Mouse (Mus musculus): Measurements from ENCODE around the gene Scaf4. TPM values are rescaled to one million over a fixed set of nuclear protein-coding genes. Genes with fewer than 3 reads are reported as not detected.
"Not testable (repeated sequence)": the region's sequence is repeated elsewhere in the genome, so short reads cannot be mapped to it uniquely, and the experiment has no call there.

Gene Scaf4
- total RNA-seq, 2 experiments from 2014 or later, result 15.0 to 17.4 TPM

DNA sequence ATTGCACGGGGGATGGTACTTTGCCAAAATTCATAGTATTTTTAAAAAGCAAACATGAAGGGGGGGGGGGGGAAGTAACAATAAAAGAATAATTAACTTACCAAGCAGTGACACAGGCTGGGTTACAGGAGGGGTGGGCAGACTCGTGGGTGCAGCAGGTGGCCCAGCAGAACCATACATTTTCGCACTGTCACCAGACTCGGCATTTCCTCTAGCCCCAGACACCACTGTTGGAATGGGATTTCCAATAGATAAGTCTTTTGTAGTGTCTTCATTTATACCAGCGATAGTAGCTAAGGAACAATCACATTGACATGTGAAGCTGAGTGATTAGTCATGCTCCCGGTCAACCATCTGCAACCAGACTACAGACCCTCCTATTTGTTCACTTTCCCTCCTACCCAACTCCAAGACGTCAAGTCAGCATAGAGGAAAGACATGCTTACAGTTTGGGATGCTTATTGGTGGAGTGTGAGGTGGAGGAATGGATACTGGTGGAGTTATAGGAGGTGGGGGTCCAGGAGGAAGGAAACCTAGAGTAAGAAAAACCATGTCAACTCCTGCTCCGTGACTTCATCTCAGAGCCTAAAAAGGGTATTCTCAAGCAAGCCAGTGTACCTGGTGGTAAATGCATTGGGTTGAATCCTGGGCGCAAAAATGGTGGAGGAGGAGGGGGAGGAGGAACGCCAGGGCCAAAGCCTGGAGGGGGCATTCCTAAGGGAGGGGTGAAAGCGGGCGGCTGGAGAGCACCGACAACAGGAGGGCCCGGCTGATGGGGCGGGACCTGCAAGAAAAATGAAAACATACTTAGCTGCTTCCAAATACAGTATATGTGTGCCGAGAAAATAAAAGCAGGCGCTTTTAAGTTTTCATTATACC lies 41.6 kb downstream of the Scaf4 start:
- DNase-seq, result no peak
- intact Hi-C loops (cut with DNase I), result no loop called here

- intact Hi-C loops (cut with DNase I), result no loop called here
- DNase-seq, result no peak
Measured at GRCm38 (mm10) chr16:90241875-90242274, 42.4 kb downstream of the Scaf4 start.

DNA sequence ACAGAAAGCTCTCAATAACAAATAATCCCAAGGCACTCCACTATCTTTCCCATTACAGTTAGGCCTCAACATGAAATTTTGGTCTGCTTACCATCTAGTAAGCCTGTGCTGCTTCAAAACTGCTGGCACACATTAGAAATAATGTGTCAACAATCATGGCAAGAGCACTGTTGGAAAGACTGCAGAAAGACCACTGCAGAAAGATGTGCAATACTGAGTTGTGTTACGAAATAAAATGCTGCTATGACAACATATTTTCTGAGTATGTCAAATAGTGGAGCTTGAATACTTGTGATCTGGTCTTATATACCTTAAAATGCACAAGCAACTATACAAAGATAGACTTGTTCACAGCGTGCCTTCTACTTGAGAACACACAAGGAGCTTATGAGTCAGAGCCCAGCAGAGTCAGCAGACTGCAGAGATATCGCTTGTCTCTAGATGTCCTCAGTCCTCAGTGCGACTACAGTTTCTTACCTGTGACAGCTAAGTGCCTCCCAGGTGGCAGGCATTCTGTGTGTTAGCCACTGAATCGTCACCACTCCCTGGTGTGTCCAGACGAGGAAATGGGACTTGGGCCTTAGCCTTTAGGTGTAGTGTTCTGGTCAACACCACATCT lies 45.1 kb downstream of the Scaf4 start:
- no peak for DNase-seq
- intact Hi-C loops (cut with DNase I), result no loop called here

GRCm38 (mm10) chr16:90235188-90235587 lies 49.1 kb downstream of the Scaf4 start:
- no peak for DNase-seq
- intact Hi-C loops (cut with DNase I), result no loop called here

GRCm38 (mm10) chr16:90234617-90235016 lies 49.7 kb downstream of the Scaf4 start:
- no peak for DNase-seq
- intact Hi-C loops (cut with DNase I), result no loop called here

GRCm38 (mm10) chr16:90233702-90234101 lies 50.6 kb downstream of the Scaf4 start:
- no peak for DNase-seq
- intact Hi-C loops (cut with DNase I), result no loop called here

- no peak for DNase-seq
- intact Hi-C loops (cut with DNase I), result no loop called here
Measured at GRCm38 (mm10) chr16:90231302-90231701, 53.0 kb downstream of the Scaf4 start.

DNA sequence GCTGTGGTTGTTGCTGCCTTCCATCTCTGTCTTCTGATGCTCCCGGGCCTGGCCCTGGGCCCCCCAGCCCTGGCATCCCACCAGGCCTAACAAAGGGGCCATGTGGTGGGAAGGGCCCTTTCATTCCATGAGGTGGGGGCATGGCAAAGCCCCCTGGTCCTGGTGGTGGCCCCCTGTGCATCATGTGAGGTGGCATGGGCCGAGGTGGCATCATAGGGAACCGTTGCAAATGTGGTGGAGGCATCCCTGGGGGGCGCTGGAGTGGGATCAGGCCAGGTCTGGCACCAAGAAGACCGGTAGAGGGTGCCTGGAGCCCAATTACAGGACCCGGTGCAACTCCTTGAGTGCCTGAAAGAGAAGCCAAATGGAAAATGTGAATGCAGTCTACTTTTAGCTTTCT lies 54.4 kb downstream of the Scaf4 start:
- intact Hi-C loops (cut with DNase I), result loop anchor here (10.0 kb wide), 1 partner anchor 45 kb away; no protein-coding TSS in a partner anchor

DNA sequence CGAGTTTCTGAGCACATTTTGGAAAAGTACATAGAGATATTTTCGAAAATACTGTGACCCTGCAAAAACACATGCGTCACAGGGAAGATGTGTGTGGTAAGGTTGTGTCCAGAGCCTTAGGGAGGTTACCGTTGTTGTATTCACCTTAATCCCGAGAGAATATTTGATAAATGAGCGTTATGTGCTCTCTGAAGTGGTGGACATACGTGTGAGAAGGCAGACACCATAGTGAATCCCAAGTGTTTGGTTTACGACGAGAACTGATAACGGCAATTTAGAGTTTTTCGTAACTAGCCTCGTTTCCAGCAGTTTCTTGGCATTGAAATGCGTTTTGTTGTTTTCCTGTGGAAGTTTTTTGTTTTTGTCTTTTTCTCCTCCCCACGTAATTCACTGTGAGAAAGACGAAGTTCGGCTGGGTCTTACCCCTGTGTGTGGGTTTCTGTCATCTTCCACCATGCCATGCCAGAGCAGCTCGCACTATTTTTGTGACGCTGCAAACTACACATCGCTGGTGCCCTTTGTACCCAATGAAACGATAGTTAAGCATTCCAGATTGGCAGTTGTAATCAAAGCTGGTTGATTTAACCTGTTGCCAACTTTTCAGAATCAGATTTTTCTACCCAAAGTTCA lies 62.7 kb downstream of the Scaf4 start:
- intact Hi-C loops (cut with DNase I), result loop anchor here (10.0 kb wide), 1 partner anchor 53 kb away; no protein-coding TSS in a partner anchor
- DNase-seq, result no peak

More for the DNA sequence above, 54.4 kb downstream of the Scaf4 start:
- no peak for DNase-seq

DNA sequence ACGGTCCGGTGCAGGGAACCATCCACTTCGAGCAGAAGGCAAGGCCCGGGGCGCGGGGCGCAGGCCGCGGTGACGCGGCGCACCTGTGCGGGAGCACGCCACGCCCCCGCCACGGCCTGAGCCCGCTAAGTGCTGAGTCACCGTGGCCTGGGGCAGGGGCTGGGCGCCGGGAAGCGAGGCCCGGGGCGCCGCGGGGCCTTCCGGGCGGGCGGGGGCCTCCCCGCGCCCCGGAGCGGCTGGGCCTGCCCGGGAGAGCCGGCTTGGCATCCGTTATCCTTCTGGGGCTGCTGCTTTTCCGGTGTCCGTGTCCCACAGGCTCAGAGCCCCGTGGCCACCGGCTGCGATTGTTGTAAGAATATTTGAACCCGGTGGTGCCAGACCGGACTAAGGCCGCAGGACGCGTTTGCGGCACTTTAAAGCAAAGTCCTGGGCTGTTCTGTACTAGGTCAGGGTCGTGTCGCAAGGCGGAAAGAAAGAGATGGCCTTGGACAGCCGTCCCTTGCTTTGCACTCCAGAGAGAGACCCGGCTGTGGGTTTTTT lies 63.3 kb downstream of the Scaf4 start:
- intact Hi-C loops (cut with DNase I), result loop anchor here (10.0 kb wide), 1 partner anchor 54 kb away; no protein-coding TSS in a partner anchor
- DNase-seq, result peak; percentile 16 to 64

GRCm38 (mm10) chr16:90220026-90220891 lies 64.0 kb downstream of the Scaf4 start, which contains the start of gene Sod1:
Gene Sod1, plus strand, starts transcription at chr16:90220754.
- DNase-seq, result peak; percentile 94 to 97
- intact Hi-C loops (cut with DNase I), result loop anchor here (10.0 kb wide), 1 partner anchor 55 kb away; no protein-coding TSS in a partner anchor

DNA sequence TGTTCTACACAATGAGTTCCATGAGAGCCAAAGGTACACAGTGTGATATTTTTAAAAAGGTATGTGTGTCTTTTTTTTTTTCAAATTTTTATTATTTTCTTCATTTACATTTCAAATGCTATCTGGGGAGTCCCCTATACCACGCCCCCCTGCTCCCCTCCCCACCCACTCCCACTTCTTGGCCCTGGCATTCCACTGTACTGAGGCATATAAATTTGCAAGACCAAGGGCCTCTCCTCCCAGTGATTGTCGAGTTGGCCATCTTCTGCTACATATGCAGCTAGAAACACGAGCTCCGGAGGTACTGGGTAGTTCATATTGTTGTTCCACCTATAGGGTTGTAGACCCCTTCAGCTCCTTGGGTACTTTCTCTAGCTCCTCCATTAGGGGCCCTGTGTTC lies 64.9 kb downstream of the Scaf4 start:
- DNase-seq; intact Hi-C loops (cut with DNase I): not testable (repeated sequence)

DNA sequence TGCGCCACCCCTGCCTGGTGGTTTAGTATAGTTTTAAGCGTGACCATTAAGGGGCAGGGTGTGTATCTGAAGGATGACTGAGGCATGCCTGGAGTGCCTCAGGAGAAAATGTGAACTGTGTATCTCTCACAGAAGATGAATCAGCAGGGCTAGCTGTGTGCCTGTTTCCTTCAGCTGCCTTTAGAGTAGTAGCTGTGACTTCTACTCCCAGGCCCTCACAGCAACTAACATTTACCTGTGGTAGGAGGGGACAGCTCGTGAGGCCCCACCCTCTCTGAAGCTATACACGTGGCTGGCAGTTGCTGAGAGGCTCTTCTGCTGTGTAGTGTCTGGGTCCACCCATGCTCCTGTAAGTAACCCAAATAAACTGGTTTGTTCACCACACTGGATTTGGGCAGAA lies 66.4 kb downstream of the Scaf4 start:
- intact Hi-C loops (cut with DNase I), result no loop called here
- no peak for DNase-seq

DNA sequence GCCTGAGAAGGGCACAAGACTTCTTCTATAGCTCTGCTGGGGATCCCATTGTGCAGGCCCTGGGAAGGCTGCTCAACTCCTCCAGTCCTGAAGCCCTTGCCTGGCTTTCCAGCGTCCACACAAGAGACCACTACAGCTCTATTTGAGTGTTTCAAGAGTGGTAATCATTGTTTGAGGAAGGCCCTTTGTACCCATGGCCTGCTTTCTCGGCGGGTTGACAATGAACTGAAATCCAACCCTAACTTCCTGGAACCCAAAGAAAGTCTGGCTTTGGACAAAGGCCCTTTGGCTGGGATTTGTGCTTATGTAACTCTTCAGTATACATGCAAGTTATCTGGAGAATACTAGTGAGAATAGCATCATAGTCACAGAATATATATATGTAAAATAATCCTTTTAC lies 66.9 kb downstream of the Scaf4 start:
- intact Hi-C loops (cut with DNase I), result no loop called here
- DNase-seq, result no peak

GRCm38 (mm10) chr16:90216414-90216813 lies 67.9 kb downstream of the Scaf4 start:
- DNase-seq, result no peak
- intact Hi-C loops (cut with DNase I), result loop anchor here (1.0 kb wide), 1 partner anchor 10 kb away; no protein-coding TSS in a partner anchor

- not testable (repeated sequence) for DNase-seq
- intact Hi-C loops (cut with DNase I), result loop anchor here (1.0 kb wide), 1 partner anchor 10 kb away; no protein-coding TSS in a partner anchor
Measured at GRCm38 (mm10) chr16:90215879-90216278, 68.4 kb downstream of the Scaf4 start.

- DNase-seq, result no peak
- intact Hi-C loops (cut with DNase I), result no loop called here
Measured at GRCm38 (mm10) chr16:90214731-90215565, 69.4 kb downstream of the Scaf4 start.

- DNase-seq, result no peak
- intact Hi-C loops (cut with DNase I), result no loop called here
Measured at GRCm38 (mm10) chr16:90213477-90214339, 70.6 kb downstream of the Scaf4 start.
